Mouse (Mus musculus) telencephalon, adult 2 months (tissue): ENCODE measurements at regions not wholly inside any gene's neighbourhood (a gene's known extent, or its start where the extent isn't known, plus 50 kb on each side); places are given as distances from the start of the nearest gene placed in this dataset.

Experiments used
- DNase-seq: peaks from one replicate; pipeline ENCODE4 v3.0.0-alpha.2; 2011; ENCODE audit warnings: low read depth, low spot score

DNA sequence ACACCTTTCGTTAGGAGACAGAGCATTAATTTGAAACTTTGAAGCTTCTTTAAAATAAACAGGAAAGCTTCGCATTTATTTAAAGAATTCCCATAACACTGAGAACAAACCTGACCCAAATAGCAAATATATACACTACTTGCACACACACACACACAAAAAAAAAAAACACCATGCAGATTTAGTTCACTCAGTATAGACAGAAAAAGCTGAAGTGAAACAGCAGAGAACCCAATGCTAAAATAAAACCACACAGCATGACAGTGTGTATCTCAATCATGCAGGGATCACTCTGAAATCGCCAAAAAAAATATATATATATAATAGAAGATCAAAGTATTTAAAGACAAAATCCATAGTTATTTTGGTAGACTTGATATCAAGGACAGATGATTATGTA, 54.1 kb upstream of the Gda start:
- peak; percentile 26 for DNase-seq

DNA sequence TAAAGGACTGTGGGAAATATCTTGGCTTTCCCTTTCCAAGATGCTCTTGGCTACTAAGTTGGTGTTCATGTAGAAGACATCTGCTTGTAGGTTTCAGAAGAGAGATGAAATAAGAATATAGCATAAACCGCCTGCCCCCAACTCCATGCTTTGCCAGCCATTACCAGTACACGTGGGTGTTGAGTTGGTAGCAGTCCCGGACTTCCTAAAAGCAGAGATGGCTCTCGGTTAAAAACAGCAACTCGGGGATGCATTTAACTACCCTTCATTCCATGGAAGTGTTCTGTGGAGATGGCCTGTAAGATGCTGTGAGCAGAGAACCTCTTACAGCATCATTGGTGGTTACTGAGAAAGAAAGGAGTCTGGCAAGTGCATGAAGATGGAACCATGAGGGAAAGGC, 52.6 kb upstream of the Gda start:
- peak; percentile 95 for DNase-seq
